Mouse (Mus musculus): ENCODE results near the gene Slc28a3. TPM values are rescaled to one million over a fixed set of nuclear protein-coding genes. Genes with fewer than 3 reads are reported as not detected.
A peak's percentile ranks its signal among the peaks of the same experiment; 100 is the strongest.

Gene Slc28a3
- 0.08 TPM in 1 of 2 replicates, not detected in the other for polyA plus RNA-seq (2015; fragmentation: Nextera tagmentation; extraction: Ambion mirVana)

DNA sequence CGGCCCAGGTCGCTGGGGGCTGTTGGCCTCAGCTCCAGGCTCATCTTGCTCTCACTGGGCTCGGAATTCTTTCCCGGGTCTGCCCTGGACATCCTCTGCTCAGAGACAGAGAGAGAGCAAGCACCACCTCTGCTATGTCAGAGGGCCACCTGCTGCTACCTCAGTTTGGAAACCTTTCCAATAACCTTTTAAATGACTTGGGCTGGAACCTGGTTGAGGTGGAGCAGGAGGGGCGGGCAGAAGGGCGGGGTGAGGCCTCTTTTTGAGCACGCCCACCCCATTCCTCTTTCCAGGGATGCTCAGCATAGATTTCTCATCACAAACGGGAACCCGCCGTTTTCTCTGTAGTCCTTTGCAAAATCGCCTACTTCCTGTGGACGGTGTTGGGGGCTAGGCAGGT, at the start of gene Slc28a3:
Gene Slc28a3 (minus strand): TSS at position 162 of the 400 bp plus-strand sequence.
- H3K9me3 ChIP-seq: no peaks in the 10 kb centered on the region
- no peak within 1 kb of the TSS for H3K4me2 ChIP-seq (replicated peaks)
- H3K4me1 ChIP-seq: no peaks in the 10 kb centered on the region
- H3K4me3 ChIP-seq: no peak within 1 kb of the TSS
- H3K27ac ChIP-seq (replicated peaks): no peak within 1 kb of the TSS
- H3K9ac ChIP-seq (replicated peaks): no peak within 1 kb of the TSS
- no peak for ATAC-seq (replicated peaks)
- no peaks in the 10 kb centered on the region for H3K36me3 ChIP-seq
- 13% methylated on average over 12 of the region's 12 CpGs for WGBS
- no peaks in the 10 kb centered on the region for H3K27me3 ChIP-seq

DNA sequence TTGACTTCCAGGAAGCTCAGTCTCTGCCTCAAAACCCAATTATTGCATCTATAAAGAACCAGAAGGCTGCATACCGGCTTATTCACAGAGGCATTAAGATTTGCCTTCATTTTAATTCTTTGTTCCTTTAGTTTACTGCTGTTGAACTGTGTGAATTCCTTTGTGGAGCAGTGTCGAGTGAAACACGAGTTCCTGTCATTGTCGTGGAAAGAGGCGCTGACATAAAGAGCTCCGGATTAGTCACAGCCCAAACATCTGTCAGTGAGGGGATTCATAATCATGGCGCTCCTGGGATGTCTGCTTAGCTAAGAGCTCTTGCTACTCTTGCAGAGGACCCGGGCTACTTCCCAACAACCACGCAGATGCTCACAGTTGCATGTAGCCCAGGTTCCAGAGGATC, 47.3 kb upstream of the Slc28a3 start:
- WGBS: 21% methylated on average over 9 of the region's 9 CpGs

GRCm38 (mm10) chr13:58656885-58657284, 46.2 kb upstream of the Slc28a3 start:
- Histone ChIP-seq H3K9ac (replicated peaks) (no peak overlapping the region), H3K36me3 (no peaks in the 10 kb centered on the region), H3K4me2 (replicated peaks) (no peak overlapping the region), H3K4me3 (no peak overlapping the region), H3K4me1 (0 out of 2 replicates have a peak, but pooled peaks cover 5% of the 10 kb centered on the region), H3K27ac (replicated peaks) (no peak overlapping the region), H3K9me3 (no peaks in the 10 kb centered on the region), H3K27me3 (no peaks in the 10 kb centered on the region)
- ATAC-seq (replicated peaks): no peak
- 75% methylated on average over 3 of the region's 3 CpGs for WGBS

More for the DNA sequence above, 47.3 kb upstream of the Slc28a3 start:
- Histone ChIP-seq H3K27ac (replicated peaks) (no peak overlapping the region), H3K27me3 (no peaks in the 10 kb centered on the region), H3K4me3 (no peak overlapping the region), H3K4me2 (replicated peaks) (no peak overlapping the region), H3K36me3 (no peaks in the 10 kb centered on the region), H3K4me1 (0 out of 2 replicates have a peak, but pooled peaks cover 5% of the 10 kb centered on the region), H3K9me3 (no peaks in the 10 kb centered on the region), H3K9ac (replicated peaks) (no peak overlapping the region)
- ATAC-seq (replicated peaks): no peak

GRCm38 (mm10) chr13:58655552-58655951, 44.9 kb upstream of the Slc28a3 start:
- 0 out of 2 replicates have a peak, but pooled peaks cover 5% of the 10 kb centered on the region for H3K4me1 ChIP-seq
- WGBS: 78% methylated on average over 10 of the region's 10 CpGs
- no peak overlapping the region for H3K4me2 ChIP-seq (replicated peaks)
- no peaks in the 10 kb centered on the region for H3K9me3 ChIP-seq
- H3K9ac ChIP-seq (replicated peaks): no peak overlapping the region
- no peaks in the 10 kb centered on the region for H3K36me3 ChIP-seq
- no peak for ATAC-seq (replicated peaks)
- H3K27me3 ChIP-seq: no peaks in the 10 kb centered on the region
- no peak overlapping the region for H3K27ac ChIP-seq (replicated peaks)
- no peak overlapping the region for H3K4me3 ChIP-seq

DNA sequence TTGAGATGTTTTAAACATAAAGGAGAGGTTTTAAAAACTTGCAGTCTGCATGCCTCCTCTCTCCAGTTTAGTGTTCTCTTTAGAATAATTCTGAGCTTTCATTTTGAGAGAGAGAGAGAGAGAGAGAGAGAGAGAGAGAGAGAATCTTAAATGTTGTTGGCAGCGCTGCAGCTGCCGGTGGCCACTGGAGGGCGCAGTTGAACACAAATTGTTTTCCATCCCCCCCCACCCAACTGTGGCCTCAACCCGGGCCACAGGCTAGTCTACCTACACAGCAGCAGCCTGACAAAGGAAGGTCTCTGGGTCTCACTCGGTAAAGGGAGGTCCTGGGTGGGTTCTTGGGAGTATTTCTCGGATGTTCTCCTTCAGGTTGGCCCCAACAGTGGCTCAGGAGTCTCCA, 29.7 kb upstream of the Slc28a3 start:
- H3K4me2 ChIP-seq (replicated peaks): no peak overlapping the region
- ATAC-seq (replicated peaks): no peak
- H3K9ac ChIP-seq (replicated peaks): no peak overlapping the region
- 8% methylated on average over 6 of the region's 6 CpGs for WGBS
- no peaks in the 10 kb centered on the region for H3K9me3 ChIP-seq
- no peaks in the 10 kb centered on the region for H3K27me3 ChIP-seq
- 0 out of 2 replicates have a peak, but pooled peaks cover 4% of the 10 kb centered on the region for H3K4me1 ChIP-seq
- no peak overlapping the region for H3K27ac ChIP-seq (replicated peaks)
- no peaks in the 10 kb centered on the region for H3K36me3 ChIP-seq
- H3K4me3 ChIP-seq: no peak overlapping the region

DNA sequence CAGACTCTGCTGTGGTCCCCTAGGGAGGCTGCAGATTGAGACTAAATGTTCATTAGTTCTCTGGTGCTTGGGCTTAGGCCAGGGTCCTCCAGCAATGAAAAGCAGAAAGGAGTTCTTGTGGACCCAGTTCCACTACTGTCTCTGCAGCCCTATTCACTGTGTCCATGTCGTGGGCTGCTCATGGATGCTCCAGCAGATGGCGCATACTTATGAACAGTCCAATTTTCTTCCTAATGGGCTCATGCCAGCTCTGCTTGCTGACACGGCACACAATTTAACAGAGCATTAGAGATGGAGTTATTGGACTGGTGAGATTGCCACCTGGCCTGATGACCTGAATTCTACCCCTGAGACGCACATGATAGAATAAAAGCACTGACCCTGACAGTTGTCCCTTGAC, 28.3 kb upstream of the Slc28a3 start:
- Histone ChIP-seq H3K9ac (replicated peaks) (no peak overlapping the region), H3K4me2 (replicated peaks) (no peak overlapping the region), H3K36me3 (no peaks in the 10 kb centered on the region), H3K27ac (replicated peaks) (no peak overlapping the region), H3K27me3 (no peaks in the 10 kb centered on the region), H3K4me1 (0 out of 2 replicates have a peak, but pooled peaks cover 4% of the 10 kb centered on the region), H3K4me3 (no peak overlapping the region), H3K9me3 (no peaks in the 10 kb centered on the region)
- ATAC-seq (replicated peaks): peak; percentile 29; the same call in 1 of the 2 replicates
- 30% methylated on average over 4 of the region's 4 CpGs for WGBS

DNA sequence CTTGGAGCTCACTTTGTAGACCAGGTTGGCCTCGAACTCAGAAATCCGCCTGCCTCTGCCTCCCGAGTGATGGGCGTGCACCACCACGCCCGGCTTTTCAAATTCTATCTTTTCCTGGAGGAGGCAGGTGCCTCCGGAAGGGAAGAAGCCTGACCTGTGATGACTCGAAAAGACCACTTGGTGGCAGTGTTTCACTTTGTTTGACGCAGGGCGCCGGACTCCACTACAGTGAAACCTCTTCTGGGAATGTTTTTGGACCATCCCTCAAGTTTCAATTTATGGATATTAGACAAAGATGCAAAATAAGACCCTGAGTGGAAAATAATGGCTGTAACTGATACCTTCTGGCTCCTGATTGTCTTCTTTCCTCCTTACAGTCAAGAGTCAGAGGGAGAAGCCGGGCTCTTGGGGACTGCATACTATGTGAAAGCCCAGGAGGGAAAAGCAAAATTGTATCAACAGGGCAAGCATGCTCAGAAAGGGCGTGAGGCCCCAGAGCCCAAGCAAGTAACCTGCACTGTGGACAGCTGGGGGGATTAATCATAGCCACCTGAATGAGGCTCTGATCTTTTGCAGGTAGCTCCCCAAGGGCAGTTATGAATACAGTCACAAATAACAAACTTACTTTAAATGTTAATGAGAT, 26.8 kb upstream of the Slc28a3 start:
- H3K27ac ChIP-seq (replicated peaks): no peak overlapping the region
- no peaks in the 10 kb centered on the region for H3K36me3 ChIP-seq
- no peaks in the 10 kb centered on the region for H3K27me3 ChIP-seq
- no peak overlapping the region for H3K4me2 ChIP-seq (replicated peaks)
- WGBS: 18% methylated on average over 13 of the region's 13 CpGs
- 0 out of 2 replicates have a peak, but pooled peaks have one; percentile 38 for ATAC-seq (replicated peaks)
- no peaks in the 10 kb centered on the region for H3K9me3 ChIP-seq
- H3K4me3 ChIP-seq: no peak overlapping the region
- no peak overlapping the region for H3K9ac ChIP-seq (replicated peaks)
- 0 out of 2 replicates have a peak, but pooled peaks cover 4% of the 10 kb centered on the region for H3K4me1 ChIP-seq

DNA sequence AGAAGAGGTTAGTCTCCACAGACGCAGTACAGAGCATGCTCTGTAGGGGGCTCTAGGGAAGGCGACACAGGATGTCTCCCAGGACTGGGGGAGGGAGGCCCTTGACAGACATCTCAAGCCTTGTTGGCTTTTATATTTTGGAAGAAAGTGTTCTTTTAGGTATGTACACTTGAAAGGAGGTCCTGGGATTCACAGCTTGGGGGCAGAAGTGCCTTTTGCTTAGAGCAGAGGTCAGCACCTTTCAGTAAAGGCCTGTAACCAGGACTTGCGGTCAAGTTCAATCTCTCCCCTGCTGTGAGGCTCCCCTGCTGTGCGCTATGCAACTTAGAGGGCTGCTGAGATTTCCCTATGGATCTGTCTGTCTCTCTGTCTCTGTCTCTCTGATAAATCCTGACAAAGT, 23.2 kb upstream of the Slc28a3 start:
- no peak overlapping the region for H3K9ac ChIP-seq (replicated peaks)
- H3K4me3 ChIP-seq: no peak overlapping the region
- no peak overlapping the region for H3K4me2 ChIP-seq (replicated peaks)
- no peak overlapping the region for H3K27ac ChIP-seq (replicated peaks)
- WGBS: 30% methylated on average over 4 of the region's 4 CpGs
- 0 out of 2 replicates have a peak, but pooled peaks cover 2% of the 10 kb centered on the region for H3K4me1 ChIP-seq
- H3K27me3 ChIP-seq: no peaks in the 10 kb centered on the region
- ATAC-seq (replicated peaks): no peak
- H3K9me3 ChIP-seq: no peaks in the 10 kb centered on the region
- H3K36me3 ChIP-seq: no peaks in the 10 kb centered on the region

DNA sequence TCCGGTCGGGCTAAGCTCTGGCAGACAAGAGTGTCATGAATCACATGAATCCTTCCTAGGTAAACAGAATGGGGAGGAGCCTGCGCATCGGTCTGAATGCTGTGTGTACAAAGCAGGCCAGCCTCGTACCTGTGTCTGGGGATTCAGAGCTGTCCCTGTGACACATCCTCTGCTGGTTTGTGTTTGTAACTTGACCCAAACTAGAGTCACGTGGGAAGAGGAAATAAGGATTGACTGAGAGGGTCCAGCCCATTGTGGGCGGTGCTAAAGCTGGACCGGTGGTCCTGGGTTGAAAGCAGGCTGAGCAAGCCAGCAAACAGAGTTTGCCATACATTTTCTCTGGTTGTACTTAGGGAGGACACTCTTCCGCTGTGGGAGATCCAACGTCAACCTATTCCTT, 20.1 kb upstream of the Slc28a3 start:
- no peak for ATAC-seq (replicated peaks)
- WGBS: 50% methylated on average over 10 of the region's 10 CpGs
- H3K9ac ChIP-seq (replicated peaks): no peak overlapping the region
- no peaks in the 10 kb centered on the region for H3K9me3 ChIP-seq
- no peaks in the 10 kb centered on the region for H3K4me1 ChIP-seq
- H3K4me3 ChIP-seq: no peak overlapping the region
- no peaks in the 10 kb centered on the region for H3K27me3 ChIP-seq
- H3K4me2 ChIP-seq (replicated peaks): no peak overlapping the region
- no peaks in the 10 kb centered on the region for H3K36me3 ChIP-seq
- no peak overlapping the region for H3K27ac ChIP-seq (replicated peaks)

- WGBS: 25% methylated on average over 13 of the region's 13 CpGs
- Histone ChIP-seq H3K4me2 (replicated peaks) (no peak overlapping the region), H3K36me3 (no peaks in the 10 kb centered on the region), H3K27ac (replicated peaks) (no peak overlapping the region), H3K4me3 (no peak overlapping the region), H3K27me3 (no peaks in the 10 kb centered on the region), H3K9me3 (no peaks in the 10 kb centered on the region), H3K4me1 (no peaks in the 10 kb centered on the region), H3K9ac (replicated peaks) (no peak overlapping the region)
- no peak for ATAC-seq (replicated peaks)
Measured at GRCm38 (mm10) chr13:58629365-58630050, 18.8 kb upstream of the Slc28a3 start.

DNA sequence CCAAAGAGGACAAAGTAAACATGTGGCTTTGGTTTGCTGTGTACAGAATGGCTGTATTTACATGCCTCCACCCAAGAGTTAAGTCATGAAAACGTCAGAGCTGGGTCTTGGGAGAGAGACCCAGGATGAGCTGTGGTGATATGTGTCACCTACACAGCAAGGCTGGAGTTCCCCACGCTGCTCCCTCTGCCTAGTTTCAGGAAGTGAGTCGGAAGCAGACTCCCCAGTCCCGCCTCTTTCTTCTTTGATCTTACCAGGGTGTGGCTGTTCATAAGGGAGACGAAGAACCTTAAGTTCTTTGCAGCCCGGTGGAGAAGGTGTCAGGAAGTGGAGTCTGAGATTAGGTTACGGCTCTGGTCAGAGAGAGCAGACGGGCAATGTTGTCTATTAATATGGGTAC, 12.0 kb upstream of the Slc28a3 start:
- no peak overlapping the region for H3K4me2 ChIP-seq (replicated peaks)
- H3K9me3 ChIP-seq: no peaks in the 10 kb centered on the region
- H3K36me3 ChIP-seq: no peaks in the 10 kb centered on the region
- no peak overlapping the region for H3K27ac ChIP-seq (replicated peaks)
- H3K9ac ChIP-seq (replicated peaks): no peak overlapping the region
- H3K4me1 ChIP-seq: no peaks in the 10 kb centered on the region
- no peaks in the 10 kb centered on the region for H3K27me3 ChIP-seq
- no peak for ATAC-seq (replicated peaks)
- WGBS: 75% methylated on average over 8 of the region's 8 CpGs
- no peak overlapping the region for H3K4me3 ChIP-seq

DNA sequence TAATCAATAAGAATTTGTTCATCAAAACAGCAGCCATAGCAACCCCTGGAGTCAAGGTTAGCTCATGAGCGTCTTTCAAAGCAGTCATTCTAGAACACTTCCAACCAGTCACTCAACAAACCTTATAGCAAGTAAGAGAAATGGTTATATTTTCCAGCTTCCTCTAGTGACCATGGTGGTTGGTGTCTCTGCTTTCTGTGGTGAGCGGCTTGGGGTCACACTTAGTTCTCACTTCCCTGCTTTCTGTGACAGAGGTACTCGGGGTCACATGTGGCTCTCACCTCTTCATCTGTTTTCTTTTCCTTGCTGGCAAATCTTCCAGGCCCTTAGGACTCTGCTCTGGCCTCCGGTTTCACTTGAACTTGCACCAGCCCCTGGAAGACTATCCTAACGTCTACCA, 8.6 kb upstream of the Slc28a3 start:
- WGBS: 84% methylated on average over 5 of the region's 5 CpGs
- Histone ChIP-seq H3K36me3 (no peaks in the 10 kb centered on the region), H3K4me1 (no peaks in the 10 kb centered on the region), H3K4me3 (no peak overlapping the region), H3K27ac (replicated peaks) (no peak overlapping the region), H3K9ac (replicated peaks) (no peak overlapping the region), H3K4me2 (replicated peaks) (no peak overlapping the region), H3K27me3 (no peaks in the 10 kb centered on the region), H3K9me3 (no peaks in the 10 kb centered on the region)
- ATAC-seq (replicated peaks): no peak

Data from forebrain, embryonic 15.5 days (tissue).